Mouse (Mus musculus) right cerebral cortex, postnatal 36 days (tissue): ENCODE measurements around the gene Cd68.
"Not testable (repeated sequence)": the region's sequence is repeated elsewhere in the genome, so short reads cannot be mapped to it uniquely, and the experiment has no call there.

Experiments used
- DNase-seq, 2 experiments: peaks; one replicate each; pipeline ENCODE4 v3.0.0; 2022; ENCODE audit warnings: low spot score in 2 of 2, mixed read lengths in 1 of 2

Gene Cd68

GRCm38 (mm10) chr11:69665961-69666664 lies at the start of gene Cd68:
Cd68 (minus strand) TSS chr11:69666153.
- DNase-seq, result peak; percentile 70 to 80

GRCm38 (mm10) chr11:69715482-69715881 lies 49.5 kb upstream of the Cd68 start:
- no peak for DNase-seq

GRCm38 (mm10) chr11:69714636-69715329 lies 48.8 kb upstream of the Cd68 start:
- no peak for DNase-seq

- no peak for DNase-seq
Measured at GRCm38 (mm10) chr11:69712954-69713672, 47.2 kb upstream of the Cd68 start.

- DNase-seq, result no peak
Measured at GRCm38 (mm10) chr11:69711082-69711481, 45.1 kb upstream of the Cd68 start.

GRCm38 (mm10) chr11:69710470-69710869 lies 44.5 kb upstream of the Cd68 start:
- DNase-seq, result no peak

- no peak for DNase-seq
Measured at GRCm38 (mm10) chr11:69709554-69710446, 43.8 kb upstream of the Cd68 start.

- no peak for DNase-seq
Measured at GRCm38 (mm10) chr11:69708614-69709265, 42.8 kb upstream of the Cd68 start.

- no peak for DNase-seq
Measured at GRCm38 (mm10) chr11:69707873-69708381, 42.0 kb upstream of the Cd68 start.

GRCm38 (mm10) chr11:69707480-69707847 lies 41.5 kb upstream of the Cd68 start:
- no peak for DNase-seq

- DNase-seq, result no peak
Measured at GRCm38 (mm10) chr11:69706775-69707479, 41.0 kb upstream of the Cd68 start.

GRCm38 (mm10) chr11:69704613-69705010 lies 38.7 kb upstream of the Cd68 start:
- DNase-seq, result no peak

- DNase-seq, result no peak
Measured at GRCm38 (mm10) chr11:69703814-69704612, 38.1 kb upstream of the Cd68 start.

- DNase-seq, result not testable (repeated sequence)
Measured at GRCm38 (mm10) chr11:69703381-69703780, 37.4 kb upstream of the Cd68 start.

- not testable (repeated sequence) for DNase-seq
Measured at GRCm38 (mm10) chr11:69702886-69703285, 36.9 kb upstream of the Cd68 start.

GRCm38 (mm10) chr11:69699595-69699994 lies 33.6 kb upstream of the Cd68 start:
- DNase-seq, result no peak

GRCm38 (mm10) chr11:69698574-69698973 lies 32.6 kb upstream of the Cd68 start:
- no peak for DNase-seq

- DNase-seq, result no peak
Measured at GRCm38 (mm10) chr11:69697396-69697795, 31.4 kb upstream of the Cd68 start.
